Comparison of ENCODE assay signal across 19 mouse cellular contexts in the genomic region with DNA sequence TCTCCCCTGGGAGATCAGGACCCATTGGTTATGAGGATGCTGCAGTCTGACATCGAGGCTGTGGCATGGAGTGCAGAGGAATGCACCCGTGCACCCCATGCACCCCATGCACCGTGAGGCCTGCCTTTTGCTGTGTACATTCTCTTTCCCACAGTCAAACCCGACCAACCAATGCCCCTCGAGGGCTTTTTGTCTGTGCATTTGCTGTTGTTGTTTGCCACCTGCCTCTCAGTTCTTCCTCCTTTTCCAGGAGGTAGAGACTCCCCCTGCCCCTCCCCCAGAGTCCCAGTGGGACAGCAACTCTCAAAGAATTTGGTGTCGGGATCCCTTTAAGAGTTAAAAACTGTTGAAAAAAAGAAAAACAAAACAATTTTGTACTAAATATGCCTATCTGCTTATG. TPM values are rescaled to one million over a fixed set of nuclear protein-coding genes. Genes with fewer than 3 reads are reported as not detected.
DNase-seq lines count a peak whose midpoint lies in the region; ATAC-seq and TF ChIP-seq lines count a peak whose summit lies in the region.
"Had no signal": no experiment of that assay in that cellular context is flagged by ENCODE, and none has a peak within 500 bp of the region (broad histone marks: within the 10 kb centered on the region; RNA-seq: fewer than 3 reads in every experiment).

No protein-coding gene starts in this region.

- H3K27me3 ChIP-seq in heart, adult 2 months (ENCODE audit: control insufficient read depth, insufficient read depth, low read length) = no peaks in the 10 kb centered on the region
- no peaks in the 10 kb centered on the region for H3K27me3 ChIP-seq in heart, embryonic 12.5 days (replicated peaks)
- H3K27me3 ChIP-seq in liver, adult 2 months (ENCODE audit: control insufficient read depth, insufficient read depth, low read length) = no peaks in the 10 kb centered on the region
- no peaks in the 10 kb centered on the region for H3K27me3 ChIP-seq in liver, postnatal 0 days (ENCODE audit: insufficient read depth, low read length)
- no peaks in the 10 kb centered on the region for H3K27me3 ChIP-seq in testis, adult 2 months (ENCODE audit: control insufficient read depth, insufficient read depth, low read length)
- H3K27me3 ChIP-seq: CH12.LX; forebrain, embryonic 13.5 days; hindbrain, embryonic 13.5 days; Patski had no signal

- peak overlapping the region; percentile 91 for H3K27ac ChIP-seq in heart, adult 2 months
- no peak overlapping the region for H3K27ac ChIP-seq in heart, embryonic 12.5 days (ENCODE audit: poor library complexity, severe bottlenecking)
- peak overlapping the region; percentile 53 for H3K27ac ChIP-seq in liver, adult 2 months (replicated peaks; ENCODE audit: insufficient read depth, low read depth, low read length)
- no peak overlapping the region for H3K27ac ChIP-seq in liver, postnatal 0 days (ENCODE audit: low read depth)
- 0 out of 2 replicates have a peak overlapping the region, but pooled peaks have one; percentile 4 for H3K27ac ChIP-seq in testis, adult 2 months (ENCODE audit: control insufficient read depth, insufficient read depth, low read depth, low read length)
- H3K27ac ChIP-seq: embryonic facial prominence, embryonic 10.5 days; forebrain, embryonic 13.5 days; hindbrain, embryonic 13.5 days; hindbrain, postnatal 0 days had no signal

- TF ChIP-seq CTCF in heart, adult 2 months (IDR thresholded peaks at IDR 0.05) = no peak
- TF ChIP-seq CTCF in liver, adult 2 months (IDR thresholded peaks at IDR 0.05; ENCODE audit: low read depth, low read length) = no peak
- TF ChIP-seq CTCF in liver, postnatal 0 days (IDR thresholded peaks at IDR 0.05; ENCODE audit: low read depth) = no peak
- no peak for TF ChIP-seq CTCF in testis, adult 2 months (IDR thresholded peaks at IDR 0.05; ENCODE audit: control insufficient read depth, insufficient read depth, insufficient replicate concordance, low read depth, low read length)

- TF ChIP-seq POLR2A in heart, adult 2 months (IDR thresholded peaks at IDR 0.05; ENCODE audit: insufficient read depth, low read depth, low read length) = no peak
- TF ChIP-seq POLR2A in liver, adult 2 months (IDR thresholded peaks at IDR 0.05; ENCODE audit: extremely low read depth, insufficient read depth, low read length) = no peak
- TF ChIP-seq POLR2A in testis, adult 2 months (IDR thresholded peaks at IDR 0.05; ENCODE audit: control insufficient read depth, low read depth, low read length) = no peak

- 60% methylated on average over 6 of the region's 6 CpGs for WGBS in heart, adult 2 months
- WGBS in heart, embryonic 12.5 days = 62% methylated on average over 6 of the region's 6 CpGs
- 77% methylated on average over 6 of the region's 6 CpGs for WGBS in liver, adult 2 months
- 58% methylated on average over 6 of the region's 6 CpGs for WGBS in liver, postnatal 0 days (ENCODE audit: insufficient replicate concordance)

- H3K4me2 ChIP-seq in heart, embryonic 12.5 days = no peak overlapping the region
- no peak overlapping the region for H3K4me2 ChIP-seq in liver, postnatal 0 days (ENCODE audit: low read depth, low read length)
- H3K4me2 ChIP-seq: forebrain, embryonic 13.5 days; hindbrain, embryonic 13.5 days had no signal

- no peaks in the 10 kb centered on the region for H3K79me2 ChIP-seq in heart, adult 2 months (replicated peaks; ENCODE audit: control insufficient read depth, insufficient read depth, low read length)
- no peaks in the 10 kb centered on the region; the same call in 1 of the 2 replicates for H3K79me2 ChIP-seq in liver, adult 2 months (ENCODE audit: control insufficient read depth, insufficient read depth, low read length)

- no peak for TF ChIP-seq EP300 in heart, adult 2 months (IDR thresholded peaks at IDR 0.05; ENCODE audit: insufficient read depth, low read depth, low read length)
- no peak for TF ChIP-seq EP300 in liver, postnatal 0 days (IDR thresholded peaks at IDR 0.05; ENCODE audit: low read depth)

- no peak overlapping the region for H3K9ac ChIP-seq in heart, adult 2 months (ENCODE audit: low read depth, low read length)
- no peak overlapping the region for H3K9ac ChIP-seq in heart, embryonic 12.5 days
- H3K9ac ChIP-seq in liver, adult 2 months (ENCODE audit: low read depth, low read length) = peak overlapping the region; percentile 47; the same call in 1 of the 2 replicates
- no peak overlapping the region for H3K9ac ChIP-seq in liver, postnatal 0 days (replicated peaks)
- H3K9ac ChIP-seq: forebrain, embryonic 13.5 days; forebrain, postnatal 0 days; hindbrain, embryonic 13.5 days had no signal

- no peak overlapping the region for H3K4me3 ChIP-seq in heart, adult 2 months
- no peak overlapping the region for H3K4me3 ChIP-seq in heart, embryonic 12.5 days
- no peak overlapping the region for H3K4me3 ChIP-seq in liver, adult 2 months (ENCODE audit: insufficient read depth, low read depth, low read length)
- H3K4me3 ChIP-seq in liver, postnatal 0 days (ENCODE audit: low read depth, low read length) = no peak overlapping the region
- no peak overlapping the region for H3K4me3 ChIP-seq in testis, adult 2 months (ENCODE audit: control insufficient read depth, low read depth, low read length)
- H3K4me3 ChIP-seq: embryonic facial prominence, embryonic 10.5 days; forebrain, embryonic 13.5 days; hindbrain, embryonic 13.5 days had no signal

- ATAC-seq in heart, embryonic 12.5 days (ENCODE audit: insufficient number of reproducible peaks, low FRiP score) = no peak
- ATAC-seq in liver, postnatal 0 days = no peak
- ATAC-seq: activated CD4-positive, CD25-positive, alpha-beta regulatory T cell, adult 4 months; forebrain, embryonic 13.5 days; forebrain, postnatal 0 days; hindbrain, postnatal 0 days; Patski had no signal

- intact Hi-C loops in heart, adult 2 months (cut with DNase I) = no loop called here

- peaks cover 18% of the 10 kb centered on the region for H3K36me3 ChIP-seq in heart, adult 2 months (ENCODE audit: control insufficient read depth, insufficient read depth, low read length)
- H3K36me3 ChIP-seq in heart, embryonic 12.5 days = peaks cover 3% of the 10 kb centered on the region; the same call in 1 of the 2 replicates
- peaks cover 24% of the 10 kb centered on the region for H3K36me3 ChIP-seq in liver, adult 2 months (ENCODE audit: control insufficient read depth, insufficient read depth, low read length)
- H3K36me3 ChIP-seq in liver, postnatal 0 days (replicated peaks; ENCODE audit: insufficient read depth, low read length) = 0 out of 2 replicates have a peak, but pooled peaks cover 3% of the 10 kb centered on the region
- H3K36me3 ChIP-seq in testis, adult 2 months (ENCODE audit: control insufficient read depth, insufficient read depth, low read length) = no peaks in the 10 kb centered on the region
- H3K36me3 ChIP-seq: hindbrain, embryonic 13.5 days had no signal

- H3K4me1 ChIP-seq in heart, adult 2 months (ENCODE audit: control insufficient read depth, insufficient read depth, low read length) = peaks cover 24% of the 10 kb centered on the region
- H3K4me1 ChIP-seq in heart, embryonic 12.5 days (replicated peaks) = peaks cover 51% of the 10 kb centered on the region
- H3K4me1 ChIP-seq in liver, adult 2 months (ENCODE audit: control insufficient read depth, insufficient read depth, low read length) = peaks cover 8% of the 10 kb centered on the region
- no peaks in the 10 kb centered on the region; the same call in 1 of the 2 replicates for H3K4me1 ChIP-seq in liver, postnatal 0 days (ENCODE audit: insufficient read depth)
- peaks cover 9% of the 10 kb centered on the region for H3K4me1 ChIP-seq in testis, adult 2 months (ENCODE audit: control insufficient read depth, insufficient read depth, low read length)
- H3K4me1 ChIP-seq: forebrain, embryonic 13.5 days; hindbrain, embryonic 13.5 days had no signal

- H3K9me3 ChIP-seq in heart, embryonic 12.5 days (replicated peaks) = no peaks in the 10 kb centered on the region
- no peaks in the 10 kb centered on the region for H3K9me3 ChIP-seq in liver, postnatal 0 days (ENCODE audit: low read length)
- H3K9me3 ChIP-seq: embryonic facial prominence, embryonic 10.5 days; forebrain, embryonic 13.5 days; hindbrain, embryonic 13.5 days had no signal

- DNase-seq in heart, adult 2 months = no peak
- DNase-seq in liver, adult 2 months (ENCODE audit: extremely low read depth, low read depth, low spot score) = no peak
- DNase-seq in liver, postnatal 0 days = no peak
- DNase-seq in testis, postnatal 14 days (ENCODE audit: low spot score) = no peak
- DNase-seq in right cerebral cortex, adult 18-20 months = no peak
- DNase-seq: adrenal gland, postnatal 14 days; cerebellum, adult 2 months; cerebellum, postnatal 10 days; forebrain, postnatal 0 days; gastrocnemius, postnatal 25 days had no signal

RNA-seq across cellular contexts. Expression of gene Mertk, which starts 49.4 kb away (rescaled TPM):
- total RNA-seq in heart, adult 2 months (2021) = 1 to 10 TPM; 4.0 to 6.5 TPM
- polyA plus RNA-seq in heart, adult 2 months (2012; rRNA removed) = 2.5 and 3.3 TPM in 2 replicates
- 5.0 and 6.0 TPM in 2 replicates for polyA plus RNA-seq in heart, embryonic 12.5 days (2016; fragmentation: Nextera tagmentation; extraction: Ambion mirVana)
- 16.5 and 17.0 TPM in 2 replicates for total RNA-seq in liver, adult 2 months (2014; rRNA removed)
- 3.0 and 3.8 TPM in 2 replicates for polyA plus RNA-seq in liver, adult 2 months (2012; rRNA removed)
- polyA plus RNA-seq in liver, postnatal 0 days (2015; fragmentation: Nextera tagmentation; extraction: Ambion mirVana) = 5.2 and 6.1 TPM in 2 replicates
- polyA plus RNA-seq in testis, adult 2 months (2012; rRNA removed) = 1.8 and 2.2 TPM in 2 replicates
- polyA plus RNA-seq: activated CD4-positive, CD25-positive, alpha-beta regulatory T cell, adult 4 months had no signal

Comparison
In these comparisons a context has a peak if more than half of its experiments do, and no peak if none do; other contexts are left out.
1. H3K27ac ChIP-seq: peak in heart, adult 2 months (single experiment), liver, adult 2 months (single experiment) and testis, adult 2 months (single experiment); none in heart, embryonic 12.5 days (single experiment) and liver, postnatal 0 days (single experiment).